Mouse (Mus musculus) kidney, postnatal 25 days (tissue): ENCODE measurements around the gene Pim3.
"Not testable (repeated sequence)": the region's sequence is repeated elsewhere in the genome, so short reads cannot be mapped to it uniquely, and the experiment has no call there.

Experiments used
- DNase-seq, 2 experiments: peaks; one replicate each; pipeline ENCODE4 v3.0.0; 2021; ENCODE audit warnings: mixed read lengths in 2 of 2

Pim3 gene

GRCm38 (mm10) chr15:88861772-88862622, at the start of gene Pim3:
Gene Pim3 (plus strand): TSS chr15:88862186.
- peak; percentile 97 to 100 for DNase-seq

DNA sequence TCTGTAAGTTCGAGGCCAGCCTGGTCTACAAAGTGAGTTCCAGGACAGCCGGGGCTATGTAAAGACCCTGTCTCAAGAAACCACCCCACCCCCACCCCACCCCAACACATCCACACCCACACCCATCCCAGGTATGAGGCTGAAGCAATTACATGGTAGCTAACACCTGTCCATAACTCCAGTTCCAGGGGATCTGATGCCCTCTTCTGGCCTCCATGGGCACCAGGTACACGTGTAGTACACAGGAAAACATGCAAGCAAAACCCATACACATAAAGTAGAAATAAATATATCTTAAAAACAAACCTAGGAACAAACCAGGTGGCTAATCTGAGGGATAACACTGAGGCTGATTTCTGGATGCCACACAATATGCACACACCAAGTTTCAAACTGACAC, 48.7 kb upstream of the Pim3 start:
- peak; percentile 27 to 49 for DNase-seq

- not testable (repeated sequence) for DNase-seq
Observed at GRCm38 (mm10) chr15:88813873-88814272, 48.1 kb upstream of the Pim3 start.

DNA sequence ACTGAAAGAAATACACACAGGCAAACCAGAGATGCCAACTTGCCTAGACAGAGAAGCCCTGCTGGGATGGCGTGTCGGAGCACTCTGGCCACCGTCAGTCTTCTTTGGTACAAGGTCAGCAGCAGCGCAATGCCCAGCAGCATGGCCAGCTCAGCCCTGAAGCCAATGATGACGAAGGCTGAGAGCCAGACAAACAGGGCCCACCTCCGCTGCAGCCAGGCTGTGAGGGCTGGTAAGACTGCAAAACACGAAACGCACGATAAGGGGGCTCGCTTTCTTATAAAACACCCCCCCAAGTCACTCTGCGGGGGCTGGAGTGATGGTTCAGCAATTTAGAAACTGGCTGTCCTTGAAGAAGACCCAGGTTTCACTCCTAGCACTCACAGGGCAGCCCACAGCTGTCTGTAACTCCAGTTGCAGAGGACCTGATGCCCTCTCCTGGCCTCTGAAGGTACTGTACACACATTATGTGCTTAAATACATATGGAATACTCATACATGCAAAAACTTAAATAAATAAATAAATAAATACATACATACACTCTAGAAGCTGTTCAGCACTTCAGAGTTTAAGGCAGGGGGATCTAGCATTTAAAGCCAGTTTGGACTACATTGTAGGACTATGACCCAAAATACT, 47.5 kb upstream of the Pim3 start:
- DNase-seq, result peak in 1 of 2 experiments; percentile 39

- DNase-seq, result no peak
Observed at GRCm38 (mm10) chr15:88815196-88815700, 46.7 kb upstream of the Pim3 start.

DNA sequence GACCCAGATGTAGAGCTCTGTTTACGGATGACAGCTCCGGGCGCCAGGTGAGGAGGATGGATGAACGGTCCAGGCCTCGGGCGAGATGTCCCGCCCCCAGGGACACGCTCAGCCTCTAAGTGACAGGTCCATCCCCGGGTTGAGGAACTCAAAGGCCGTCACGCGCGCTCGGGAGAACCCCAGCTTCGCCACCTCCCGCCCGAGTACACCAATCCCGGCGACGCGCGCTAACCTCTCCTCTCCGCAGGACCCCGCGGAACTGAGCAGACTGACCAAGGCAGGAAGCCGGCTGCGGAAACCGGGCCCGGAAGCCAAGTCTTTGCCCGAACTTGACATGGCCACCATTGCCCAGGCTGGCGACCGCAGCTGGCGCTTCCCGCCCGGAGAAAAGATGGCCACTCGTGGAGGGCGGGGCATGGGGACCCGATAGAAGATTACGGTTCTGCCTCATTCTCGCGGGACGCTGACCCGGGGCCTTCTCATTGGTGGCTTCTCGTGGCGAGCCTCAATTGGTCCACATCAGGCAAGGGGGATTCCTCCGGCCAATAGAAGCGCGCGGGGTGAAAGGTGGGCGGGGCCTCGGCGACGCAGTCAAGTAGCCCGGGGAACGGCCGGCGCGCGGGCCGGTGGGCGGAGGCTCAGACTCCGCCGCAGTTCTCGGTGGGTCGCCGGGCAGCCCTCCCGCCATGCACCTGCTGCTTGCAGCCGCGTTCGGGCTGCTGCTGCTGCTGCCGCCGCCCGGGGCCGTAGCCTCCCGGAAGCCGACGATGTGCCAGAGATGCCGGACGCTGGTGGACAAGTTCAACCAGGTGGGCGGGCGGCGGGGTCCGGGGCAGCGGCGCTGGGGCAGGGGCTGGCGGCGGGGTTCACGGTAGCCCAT, 42.7 kb upstream of the Pim3 start, which contains the start of the genes Alg12 and Creld2:
Gene Alg12 (minus strand): TSS at position 293 of the 880 bp plus-strand sequence.
Gene Creld2 (plus strand): TSS at position 621 of the 880 bp plus-strand sequence.
- peak; percentile 100 for DNase-seq

- peak in 1 of 2 experiments; percentile 51 for DNase-seq
Observed at GRCm38 (mm10) chr15:88819906-88820303, 42.1 kb upstream of the Pim3 start.

- DNase-seq, result no peak
Observed at GRCm38 (mm10) chr15:88821403-88821802, 40.6 kb upstream of the Pim3 start.

GRCm38 (mm10) chr15:88822513-88822912, 39.5 kb upstream of the Pim3 start:
- no peak for DNase-seq

DNA sequence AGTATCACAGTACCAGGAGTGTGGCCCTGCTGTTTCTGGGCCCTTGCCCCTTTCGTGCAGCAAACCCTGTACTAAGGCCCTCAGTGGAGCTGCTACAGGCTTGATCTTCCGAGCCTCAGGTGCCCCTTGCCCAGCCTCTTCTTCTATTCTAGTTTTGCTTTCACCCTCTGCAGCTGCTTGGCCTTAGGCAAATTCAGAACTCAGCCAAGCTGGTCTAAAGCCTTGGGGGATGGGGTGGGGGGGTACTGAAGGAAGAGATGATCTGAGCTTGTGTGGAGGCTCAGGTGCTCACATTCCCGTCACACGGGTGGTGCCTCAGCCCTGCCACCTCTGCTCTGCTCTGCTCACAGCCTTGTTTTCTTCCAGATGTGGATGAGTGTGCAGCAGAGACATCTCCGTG, 38.6 kb upstream of the Pim3 start:
- DNase-seq, result no peak

DNA sequence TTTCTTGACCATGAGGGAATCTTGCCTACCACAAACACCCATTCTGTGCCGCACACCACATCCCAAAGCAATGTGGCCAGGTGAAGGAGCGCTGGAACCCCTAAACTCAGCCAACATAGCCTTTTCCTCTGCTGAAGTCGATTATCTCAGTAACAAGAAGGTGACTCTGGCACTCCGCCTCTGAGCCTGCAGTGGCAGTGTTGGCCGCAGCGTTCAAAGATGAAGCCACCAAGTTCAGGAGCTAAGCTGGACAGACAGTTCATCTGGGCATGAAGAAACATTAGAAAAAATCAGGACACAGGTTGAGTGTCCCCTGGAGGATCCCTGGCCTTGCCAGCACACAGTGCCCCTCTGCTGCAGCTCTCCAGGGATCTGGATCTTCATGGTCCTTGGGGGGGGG, 34.5 kb upstream of the Pim3 start:
- DNase-seq, result no peak

- DNase-seq, result peak; percentile 88 to 89
Observed at GRCm38 (mm10) chr15:88827991-88828799, 33.8 kb upstream of the Pim3 start.

GRCm38 (mm10) chr15:88828800-88829705, 32.9 kb upstream of the Pim3 start:
- DNase-seq, result peak; percentile 94 to 99

- DNase-seq, result peak; percentile 72 to 90
Observed at GRCm38 (mm10) chr15:88829791-88830440, 32.1 kb upstream of the Pim3 start.

DNA sequence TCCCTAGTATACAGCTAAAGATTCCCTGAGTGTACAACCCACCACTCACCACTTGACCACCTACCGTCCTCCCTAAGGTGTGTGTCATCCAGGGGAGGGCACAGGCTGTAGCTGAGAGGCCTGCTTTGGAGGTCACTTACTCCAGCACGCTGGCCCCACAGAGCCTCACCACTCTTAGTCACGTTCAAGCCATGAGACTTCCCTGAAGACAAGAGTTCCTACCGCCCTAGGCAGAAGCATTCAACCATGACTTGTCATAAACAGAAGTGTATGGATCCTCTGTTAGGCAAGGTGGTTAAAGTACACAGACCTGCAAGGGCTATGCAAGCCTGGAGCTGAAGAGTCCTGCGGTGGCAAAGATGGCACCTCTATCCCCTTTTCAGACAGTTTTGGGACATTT, 31.3 kb upstream of the Pim3 start:
- peak in 1 of 2 experiments; percentile 78 for DNase-seq

- DNase-seq, result peak; percentile 97 to 98
Observed at GRCm38 (mm10) chr15:88831482-88831881, 30.5 kb upstream of the Pim3 start.

- DNase-seq, result peak; percentile 62 to 85
Observed at GRCm38 (mm10) chr15:88832536-88832935, 29.4 kb upstream of the Pim3 start.

- DNase-seq, result peak in 1 of 2 experiments; percentile 63
Observed at GRCm38 (mm10) chr15:88836031-88836430, 26.0 kb upstream of the Pim3 start.

GRCm38 (mm10) chr15:88836571-88836970, 25.4 kb upstream of the Pim3 start:
- no peak for DNase-seq
